Mouse (Mus musculus) limb, embryonic 14.5 days (tissue): ENCODE results near the gene Accsl. TPM values are rescaled to one million over a fixed set of nuclear protein-coding genes. Genes with fewer than 3 reads are reported as not detected.
A peak's percentile ranks its signal among the peaks of the same experiment; 100 is the strongest.

Experiments
- ATAC-seq: fragments of 200-750 bp; cut with Nextera tagmentation; 2 replicates; pipeline ENCODE4 v1.8.0; 2017; ENCODE audit warnings: low read depth, moderate number of reproducible peaks, moderate TSS enrichment; ENCODE audit not compliant: low FRiP score
- DNase-seq: peaks from one replicate; pipeline ENCODE4 v3.0.0-alpha.2; 2015; ENCODE audit warnings: low spot score
- H3K27ac ChIP-seq: fragments of 300-500 bp; sonication (generic); replicated peaks from 2 replicates; pipeline ENCODE4 v1.5.1; 2014; ENCODE audit warnings: low read depth, mild to moderate bottlenecking, low read length, moderate library complexity, mixed read lengths
- H3K27me3 ChIP-seq: fragments of 300-500 bp; sonication (generic); 2 replicates; pipeline ENCODE4 v1.6.1; 2014; ENCODE audit warnings: low read length, mixed read lengths; ENCODE audit not compliant: control insufficient read depth, insufficient read depth
- H3K36me3 ChIP-seq: fragments of 300-500 bp; sonication (generic); 2 replicates; pipeline ENCODE4 v1.6.1; 2014; ENCODE audit warnings: mild to moderate bottlenecking, low read length, moderate library complexity, mixed read lengths; ENCODE audit not compliant: control insufficient read depth, insufficient read depth
- H3K4me1 ChIP-seq: fragments of 300-500 bp; sonication (generic); 2 replicates; pipeline ENCODE4 v1.6.1; 2014; ENCODE audit warnings: antibody characterized with exemption, low read length, mixed read lengths; ENCODE audit not compliant: control insufficient read depth, insufficient read depth
- H3K4me2 ChIP-seq: fragments of 300-500 bp; sonication (generic); replicated peaks from 2 replicates; pipeline ENCODE4 v1.6.1; 2014; ENCODE audit warnings: low read depth, mild to moderate bottlenecking, low read length, moderate library complexity; ENCODE audit not compliant: severe bottlenecking
- H3K4me3 ChIP-seq: fragments of 300-500 bp; sonication (generic); replicated peaks from 2 replicates; pipeline ENCODE4 v1.5.1; 2014; ENCODE audit warnings: low read length
- H3K9ac ChIP-seq: fragments of 300-500 bp; sonication (generic); 2 replicates; pipeline ENCODE4 v1.6.1; 2014; ENCODE audit warnings: mild to moderate bottlenecking, low read depth, low read length, moderate library complexity; ENCODE audit not compliant: severe bottlenecking
- H3K9me3 ChIP-seq: fragments of 300-500 bp; sonication (generic); 2 replicates; pipeline ENCODE4 v1.6.1; 2016; ENCODE audit warnings: low read length; ENCODE audit not compliant: control insufficient read depth
- POLR2A ChIP-seq: fragments of 200-500 bp; IDR thresholded peaks from 2 replicates; pipeline ENCODE4 v1.8.0; 2012; ENCODE audit warnings: inconsistent platforms, mild to moderate bottlenecking, moderate library complexity, borderline replicate concordance; ENCODE audit not compliant: insufficient read depth, insufficient read length; ENCODE audit errors: extremely low read depth
- WGBS: fragments of 180-500 bp; shearing (Covaris S2); extraction: QIAGEN DNeasy Blood & Tissue Kit; methylation state at CpG from one replicate; pipeline ENCODE4 v1.1.7; 2014; 5-methylcytosine and 5-hydroxymethylcytosine counted together
- polyA plus RNA-seq, 2 experiments: library from polyadenylated mRNA; depleted of rRNA in 1 of 2; stranded (reverse) in 1 of 2; unstranded in 1 of 2; fragments of >200 nt; fragmentation: Nextera tagmentation in 1 of 2; extraction: Ambion mirVana in 1 of 2; gene quantifications; 2 replicates each; pipeline versions ENCODE4 v1.2.1 to v1.2.3; 2012 to 2014

Gene Accsl
- polyA plus RNA-seq, 2 experiments, result 0.15 TPM; not detected in 1

DNA sequence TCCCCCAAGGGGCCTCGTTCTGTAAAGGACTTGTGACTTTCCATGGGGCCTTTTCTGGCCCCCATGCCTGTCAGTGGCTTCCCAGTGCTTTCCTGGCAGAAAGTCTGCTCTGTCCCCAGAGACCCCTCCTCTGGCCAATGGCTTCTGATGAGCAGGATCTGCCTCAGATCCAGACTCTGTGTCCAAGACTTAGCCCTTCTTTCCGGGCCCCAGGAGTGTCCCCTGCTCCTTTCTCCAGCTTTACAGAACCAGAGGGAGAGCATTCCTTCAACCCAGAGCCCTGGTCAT is 5.2 kb upstream of the Accsl start:
- ATAC-seq, result no peak
- Histone ChIP-seq H3K4me3 (no peak overlapping the region), H3K9ac (no peak overlapping the region), H3K9me3 (no peaks in the 10 kb centered on the region), H3K27me3 (no peaks in the 10 kb centered on the region), H3K4me2 (no peak overlapping the region), H3K27ac (no peak overlapping the region), H3K4me1 (no peaks in the 10 kb centered on the region), H3K36me3 (no peaks in the 10 kb centered on the region)
- no peak for DNase-seq
- WGBS, result 18% methylated on average over 2 of the region's 2 CpGs
- no peak for TF ChIP-seq POLR2A

DNA sequence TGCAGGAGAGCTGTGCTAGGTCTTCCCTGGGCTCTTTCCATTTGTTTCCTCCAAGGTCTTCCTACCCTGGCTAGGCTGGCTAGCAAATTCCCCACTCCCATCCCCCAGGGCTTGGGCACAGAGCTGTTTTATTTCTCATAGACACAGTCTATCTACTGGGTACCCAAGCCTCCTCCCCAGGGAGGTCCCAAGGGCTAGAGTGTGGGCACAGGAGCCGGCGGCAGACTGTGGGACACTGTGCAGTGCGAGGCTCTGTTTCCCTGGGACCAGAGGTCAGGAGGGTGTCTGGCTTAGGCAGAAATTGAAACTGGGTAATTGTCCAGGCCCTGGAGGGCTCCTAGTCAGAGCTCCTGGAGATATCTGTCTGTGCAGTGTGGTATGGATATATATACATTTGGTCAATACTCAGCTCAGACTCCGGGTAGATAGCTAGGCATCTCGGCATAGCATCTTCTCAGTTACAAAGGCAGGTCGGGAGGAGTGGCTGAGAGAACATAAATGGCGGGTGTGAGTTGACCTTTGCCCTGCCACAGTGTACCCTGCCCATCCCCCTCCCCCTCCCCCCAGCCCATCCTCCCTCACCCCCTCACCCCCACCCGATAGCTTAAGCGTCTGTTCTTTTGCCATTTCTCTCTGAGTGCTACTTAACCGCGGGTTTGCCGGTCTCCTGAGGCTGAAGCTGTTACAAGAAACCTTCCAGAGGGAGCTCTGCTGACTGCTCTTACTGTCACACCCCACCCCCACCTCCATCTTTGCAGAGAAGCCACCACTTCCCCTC is 4.7 kb upstream of the Accsl start:
- Histone ChIP-seq H3K27ac (no peak overlapping the region), H3K9me3 (no peaks in the 10 kb centered on the region), H3K27me3 (no peaks in the 10 kb centered on the region), H3K36me3 (no peaks in the 10 kb centered on the region), H3K4me1 (no peaks in the 10 kb centered on the region), H3K4me2 (no peak overlapping the region), H3K4me3 (no peak overlapping the region), H3K9ac (no peak overlapping the region)
- no peak for DNase-seq
- TF ChIP-seq POLR2A, result no peak
- no peak for ATAC-seq
- 15% methylated on average over 11 of the region's 12 CpGs for WGBS

DNA sequence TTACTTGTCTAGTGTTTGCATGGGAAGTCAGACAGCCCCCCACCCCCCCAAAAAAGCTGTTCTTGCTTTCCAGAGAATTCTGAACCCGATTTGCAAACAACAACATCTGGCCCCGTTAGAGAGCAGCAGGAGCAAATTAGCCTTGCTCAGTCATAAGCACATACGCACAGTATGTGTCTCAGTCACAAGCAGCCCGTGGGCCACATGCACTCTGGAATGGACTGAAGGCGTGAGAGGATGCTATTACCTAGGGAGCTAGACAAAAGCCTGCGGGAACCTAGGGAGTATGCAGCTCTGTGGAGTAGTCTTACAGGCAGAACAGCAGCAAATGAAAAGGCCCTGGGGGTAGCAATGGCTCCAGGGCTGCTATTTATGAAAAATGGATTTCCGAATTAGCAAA is 3.3 kb upstream of the Accsl start:
- DNase-seq (no peak), ATAC-seq (no peak)
- 42% methylated on average over 7 of the region's 7 CpGs for WGBS
- no peak overlapping the region for H3K27ac ChIP-seq
- H3K4me3 ChIP-seq, result no peak overlapping the region
- no peak overlapping the region for H3K9ac ChIP-seq
- no peaks in the 10 kb centered on the region for H3K27me3 ChIP-seq
- no peaks in the 10 kb centered on the region for H3K36me3 ChIP-seq
- TF ChIP-seq POLR2A, result no peak
- H3K4me1 ChIP-seq, result no peaks in the 10 kb centered on the region
- no peak overlapping the region for H3K4me2 ChIP-seq
- no peaks in the 10 kb centered on the region for H3K9me3 ChIP-seq

DNA sequence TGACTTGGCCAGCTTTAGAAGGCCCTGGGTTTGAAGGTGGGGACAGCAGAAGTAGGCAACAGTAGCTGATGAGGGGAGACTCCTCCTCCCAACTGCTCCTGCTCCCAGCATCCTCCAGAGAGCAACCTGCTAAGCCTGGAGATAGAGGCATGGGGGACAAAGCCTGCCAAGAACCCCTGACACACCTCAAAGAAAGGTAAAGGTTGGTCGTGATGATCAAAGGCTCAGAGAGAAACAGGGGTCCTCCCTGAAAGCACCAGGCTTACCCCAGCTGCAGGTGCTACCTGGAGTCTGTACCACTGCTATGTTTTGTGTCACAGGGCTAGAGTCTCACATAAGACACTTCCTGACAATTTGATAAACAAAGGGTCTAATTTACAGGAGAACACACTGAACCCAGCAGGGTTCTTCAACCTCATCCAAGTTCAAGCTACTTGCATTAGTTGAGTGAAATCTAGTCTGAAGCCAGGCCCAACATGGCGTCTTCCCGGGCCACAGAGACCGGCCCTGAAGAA is 2.5 kb upstream of the Accsl start:
- Histone ChIP-seq H3K27ac (no peak overlapping the region), H3K4me3 (no peak overlapping the region), H3K27me3 (no peaks in the 10 kb centered on the region), H3K9me3 (no peaks in the 10 kb centered on the region), H3K4me2 (no peak overlapping the region), H3K36me3 (no peaks in the 10 kb centered on the region), H3K4me1 (no peaks in the 10 kb centered on the region), H3K9ac (no peak overlapping the region)
- no peak for TF ChIP-seq POLR2A
- no peak for ATAC-seq
- DNase-seq, result no peak
- 87% methylated on average over 4 of the region's 4 CpGs for WGBS

DNA sequence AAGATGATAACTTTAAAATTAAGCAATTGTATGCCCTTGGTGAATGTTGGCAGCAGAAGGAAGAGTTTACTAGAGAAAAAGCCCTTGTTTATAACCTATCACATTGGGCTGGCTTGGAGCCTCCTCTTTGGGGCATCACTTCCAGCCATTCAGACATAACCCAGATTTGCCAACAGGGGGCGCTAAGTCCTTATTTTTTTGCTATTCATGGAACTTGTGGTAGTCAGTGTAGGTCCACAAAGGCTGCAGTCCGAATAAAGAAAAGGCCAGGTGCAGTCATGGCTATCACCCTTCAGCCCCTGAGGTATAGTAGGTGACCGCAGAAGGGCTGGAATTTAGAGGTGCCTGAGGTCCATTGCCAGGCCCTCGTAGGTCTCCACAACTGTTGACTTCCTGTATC is 1.9 kb upstream of the Accsl start:
- peak; percentile 56 for DNase-seq
- no peaks in the 10 kb centered on the region for H3K4me1 ChIP-seq
- H3K4me3 ChIP-seq, result no peak overlapping the region
- no peak overlapping the region for H3K27ac ChIP-seq
- no peak overlapping the region for H3K4me2 ChIP-seq
- 43% methylated on average over 4 of the region's 4 CpGs for WGBS
- H3K9me3 ChIP-seq, result no peaks in the 10 kb centered on the region
- peak; percentile 50; the same call in 1 of the 2 replicates for ATAC-seq
- H3K36me3 ChIP-seq, result no peaks in the 10 kb centered on the region
- no peaks in the 10 kb centered on the region for H3K27me3 ChIP-seq
- H3K9ac ChIP-seq, result no peak overlapping the region
- TF ChIP-seq POLR2A, result no peak
